Mouse (Mus musculus): ENCODE measurements at regions not wholly inside any gene's neighbourhood (a gene's known extent, or its start where the extent isn't known, plus 50 kb on each side); places are given as distances from the start of the nearest gene placed in this dataset.
A peak's percentile ranks its signal among the peaks of the same experiment; 100 is the strongest.

GRCm38 (mm10) chrX:12285976-12286909 is 126.1 kb upstream of the Bcor start:
- H3K4me3 ChIP-seq (ENCODE audit: low read depth, low read length): no peak overlapping the region
- H3K9ac ChIP-seq: no peak overlapping the region
- no peak overlapping the region for H3K4me2 ChIP-seq
- no peaks in the 10 kb centered on the region for H3K4me1 ChIP-seq (ENCODE audit: insufficient read depth)
- 0 out of 2 replicates have a peak, but pooled peaks cover 2% of the 10 kb centered on the region for H3K27me3 ChIP-seq (ENCODE audit: insufficient read depth, low read length)
- DNase-seq: no peak
- H3K27ac ChIP-seq (ENCODE audit: low read depth): no peak overlapping the region
- TF ChIP-seq CTCF (IDR thresholded peaks at IDR 0.05; ENCODE audit: low read depth): no peak
- H3K36me3 ChIP-seq (ENCODE audit: insufficient read depth): no peaks in the 10 kb centered on the region
- no peaks in the 10 kb centered on the region for H3K9me3 ChIP-seq (ENCODE audit: low read depth, low read length)
- ATAC-seq (ENCODE audit: insufficient read depth): no peak
- 43% methylated on average over 24 of the region's 24 CpGs for WGBS

- WGBS: 39% methylated on average over 18 of the region's 18 CpGs
- H3K4me2 ChIP-seq: no peak overlapping the region
- TF ChIP-seq CTCF (IDR thresholded peaks at IDR 0.05; ENCODE audit: low read depth): no peak
- no peak overlapping the region for H3K9ac ChIP-seq
- no peaks in the 10 kb centered on the region for H3K9me3 ChIP-seq (ENCODE audit: low read depth, low read length)
- DNase-seq (no peak), ATAC-seq (ENCODE audit: insufficient read depth) (no peak)
- no peak overlapping the region for H3K27ac ChIP-seq (ENCODE audit: low read depth)
- H3K4me1 ChIP-seq (ENCODE audit: insufficient read depth): no peaks in the 10 kb centered on the region
- H3K27me3 ChIP-seq (ENCODE audit: insufficient read depth, low read length): 0 out of 2 replicates have a peak, but pooled peaks cover 2% of the 10 kb centered on the region
- H3K36me3 ChIP-seq (ENCODE audit: insufficient read depth): no peaks in the 10 kb centered on the region
- H3K4me3 ChIP-seq (ENCODE audit: low read depth, low read length): no peak overlapping the region
Observed at GRCm38 (mm10) chrX:12286910-12287522, 126.9 kb upstream of the Bcor start.

- H3K4me3 ChIP-seq (ENCODE audit: low read depth, low read length): no peak overlapping the region
- H3K27me3 ChIP-seq (ENCODE audit: insufficient read depth, low read length): 0 out of 2 replicates have a peak, but pooled peaks cover 2% of the 10 kb centered on the region
- H3K4me2 ChIP-seq: no peak overlapping the region
- no peaks in the 10 kb centered on the region for H3K9me3 ChIP-seq (ENCODE audit: low read depth, low read length)
- no peak overlapping the region for H3K9ac ChIP-seq
- 21% methylated on average over 16 of the region's 17 CpGs for WGBS
- TF ChIP-seq CTCF (IDR thresholded peaks at IDR 0.05; ENCODE audit: low read depth): no peak
- DNase-seq (peak; percentile 34), ATAC-seq (ENCODE audit: insufficient read depth) (no peak; the same call in 1 of the 2 replicates)
- H3K4me1 ChIP-seq (ENCODE audit: insufficient read depth): no peaks in the 10 kb centered on the region
- no peaks in the 10 kb centered on the region for H3K36me3 ChIP-seq (ENCODE audit: insufficient read depth)
- H3K27ac ChIP-seq (ENCODE audit: low read depth): no peak overlapping the region
Observed at GRCm38 (mm10) chrX:12287656-12288561, 127.8 kb upstream of the Bcor start.

- Histone ChIP-seq H3K9ac (no peak overlapping the region), H3K4me2 (no peak overlapping the region), H3K9me3 (ENCODE audit: low read depth, low read length) (no peaks in the 10 kb centered on the region), H3K27ac (ENCODE audit: low read depth) (no peak overlapping the region), H3K27me3 (ENCODE audit: insufficient read depth, low read length) (0 out of 2 replicates have a peak, but pooled peaks cover 2% of the 10 kb centered on the region), H3K36me3 (ENCODE audit: insufficient read depth) (no peaks in the 10 kb centered on the region), H3K4me1 (ENCODE audit: insufficient read depth) (no peaks in the 10 kb centered on the region), H3K4me3 (ENCODE audit: low read depth, low read length) (no peak overlapping the region)
- no peak for ATAC-seq (ENCODE audit: insufficient read depth)
- DNase-seq: no peak
- 52% methylated on average over 5 of the region's 5 CpGs for whole genome bisulfite sequencing
- TF ChIP-seq CTCF (IDR thresholded peaks at IDR 0.05; ENCODE audit: low read depth): no peak
Observed at GRCm38 (mm10) chrX:12288562-12289117, 128.5 kb upstream of the Bcor start.

DNA sequence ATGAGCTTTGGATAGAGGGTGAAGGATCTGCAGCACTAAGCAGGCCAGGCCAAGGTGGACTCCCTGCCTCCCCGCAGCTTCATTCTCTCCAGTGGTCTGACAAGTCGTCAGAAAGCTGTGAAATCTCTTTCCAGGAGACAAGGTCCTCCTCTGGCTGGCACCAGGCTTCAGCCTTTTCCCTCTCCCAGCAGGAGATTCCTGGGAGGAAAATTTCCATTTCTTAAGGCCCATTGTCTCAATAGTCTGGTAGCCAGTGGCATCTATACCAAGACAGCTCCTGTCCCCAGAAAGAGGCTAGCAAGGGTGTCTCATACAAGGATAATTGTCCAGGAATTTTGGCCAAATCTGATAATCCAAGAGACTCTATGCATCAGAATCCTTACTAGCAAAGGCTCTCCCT is 133.0 kb upstream of the Bcor start:
- H3K4me2 ChIP-seq: no peak overlapping the region
- H3K27me3 ChIP-seq (ENCODE audit: insufficient read depth, low read length): no peaks in the 10 kb centered on the region
- no peaks in the 10 kb centered on the region for H3K9me3 ChIP-seq (ENCODE audit: low read depth, low read length)
- DNase-seq (no peak), ATAC-seq (ENCODE audit: insufficient read depth) (no peak)
- H3K27ac ChIP-seq (ENCODE audit: low read depth): no peak overlapping the region
- no peak for TF ChIP-seq CTCF (IDR thresholded peaks at IDR 0.05; ENCODE audit: low read depth)
- H3K9ac ChIP-seq: no peak overlapping the region
- no peaks in the 10 kb centered on the region for H3K36me3 ChIP-seq (ENCODE audit: insufficient read depth)
- no peaks in the 10 kb centered on the region for H3K4me1 ChIP-seq (ENCODE audit: insufficient read depth)
- H3K4me3 ChIP-seq (ENCODE audit: low read depth, low read length): no peak overlapping the region
- WGBS: 23% methylated on average over 2 of the region's 2 CpGs

DNA sequence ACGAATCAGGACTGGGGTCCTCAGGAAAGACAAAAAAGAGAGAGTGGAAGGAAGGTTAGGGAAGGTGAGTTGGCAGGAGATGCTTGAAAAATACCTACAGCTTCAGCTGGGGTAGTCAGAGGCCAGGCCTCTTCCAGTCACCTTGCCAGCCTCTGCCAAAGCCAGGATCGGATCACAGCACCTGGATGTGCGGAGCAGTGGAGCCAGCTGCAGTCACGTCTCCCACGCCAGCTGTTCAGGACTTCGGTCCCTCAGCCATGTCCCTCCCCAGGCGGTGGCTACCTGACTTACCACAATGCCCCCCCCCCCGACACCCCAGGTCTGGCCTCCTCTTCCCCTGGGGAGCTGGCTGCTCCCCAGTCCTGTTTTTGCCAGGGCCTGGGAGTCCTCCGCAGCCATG is 134.3 kb upstream of the Bcor start:
- Histone ChIP-seq H3K27me3 (ENCODE audit: insufficient read depth, low read length) (no peaks in the 10 kb centered on the region), H3K27ac (ENCODE audit: low read depth) (no peak overlapping the region)
- no peak for DNase-seq

More for the DNA sequence above, 134.3 kb upstream of the Bcor start:
- 57% methylated on average over 9 of the region's 9 CpGs for WGBS
- ATAC-seq (ENCODE audit: insufficient read depth): no peak
- H3K9ac ChIP-seq: no peak overlapping the region
- H3K36me3 ChIP-seq (ENCODE audit: insufficient read depth): no peaks in the 10 kb centered on the region
- H3K4me1 ChIP-seq (ENCODE audit: insufficient read depth): no peaks in the 10 kb centered on the region
- no peaks in the 10 kb centered on the region for H3K9me3 ChIP-seq (ENCODE audit: low read depth, low read length)
- no peak overlapping the region for H3K4me2 ChIP-seq
- no peak for TF ChIP-seq CTCF (IDR thresholded peaks at IDR 0.05; ENCODE audit: low read depth)
- H3K4me3 ChIP-seq (ENCODE audit: low read depth, low read length): no peak overlapping the region
